Mouse (Mus musculus) right cerebral cortex, postnatal 36 days (tissue): Measurements from ENCODE around the gene Timm17a.

Source experiments
- DNase-seq, 2 experiments: peaks; one replicate each; pipeline ENCODE4 v3.0.0; 2022; ENCODE audit warnings: low spot score in 2 of 2, mixed read lengths in 1 of 2

The Timm17a gene

DNA sequence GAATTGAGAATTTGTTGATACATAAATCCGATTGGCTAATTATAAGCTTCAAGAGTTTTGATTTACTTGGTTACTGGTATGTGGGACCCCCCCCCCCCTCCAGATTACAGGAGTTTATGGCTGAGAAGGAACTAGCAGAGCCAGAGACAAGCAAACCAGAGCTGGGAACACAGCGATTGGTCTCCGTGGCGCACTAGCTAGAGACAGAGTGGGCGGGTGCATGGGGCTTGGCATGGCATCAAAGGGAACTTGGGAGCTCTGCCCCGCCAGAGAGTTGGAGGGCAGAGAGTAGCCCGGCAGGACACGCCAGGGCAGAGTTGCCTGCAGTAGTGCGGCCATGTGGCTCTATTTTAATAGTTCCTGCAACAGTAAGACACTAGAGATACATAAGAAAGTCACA, 32.9 kb downstream of the Timm17a start:
- DNase-seq: peak; percentile 33 to 34

- DNase-seq: no peak
These were observed 42.2 kb downstream of the Timm17a start for GRCm38 (mm10) chr1:135271371-135271770.

DNA sequence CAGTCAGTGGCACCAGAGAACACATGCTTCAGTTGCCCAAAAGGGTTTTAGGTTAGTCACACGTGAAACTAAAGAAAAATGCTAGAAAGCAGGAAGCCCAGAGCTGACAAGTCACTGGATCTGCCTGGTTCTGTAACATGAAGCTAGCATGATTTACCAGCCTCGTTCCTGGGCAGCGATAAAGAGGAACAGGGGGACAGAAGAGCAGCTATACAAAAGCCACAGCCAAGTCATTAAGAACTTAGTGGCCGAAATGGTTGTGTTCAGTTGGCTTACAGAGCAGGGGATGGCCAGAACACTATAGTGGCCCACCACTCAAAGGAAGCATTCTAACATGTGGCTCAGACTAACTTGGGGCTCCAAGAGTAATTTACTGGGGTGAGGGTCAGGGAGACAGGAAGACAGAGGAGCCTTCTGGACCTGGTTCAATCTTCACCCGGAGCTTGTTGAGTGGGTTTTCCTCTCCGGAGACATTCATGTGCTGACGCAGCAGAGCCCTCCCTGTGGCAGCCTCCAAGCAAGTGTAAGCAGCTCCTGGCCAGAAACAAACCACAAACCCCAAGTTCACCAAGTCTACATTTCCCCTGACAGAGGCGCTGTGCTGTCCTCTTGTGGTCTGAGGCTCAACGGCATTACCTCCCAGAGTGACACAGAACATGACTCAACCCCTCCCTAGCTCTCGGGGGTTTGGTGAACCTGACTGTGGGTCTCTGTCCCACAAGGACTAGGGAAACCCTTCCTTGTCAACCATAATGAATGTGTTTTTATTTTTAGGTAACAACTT, 45.7 kb downstream of the Timm17a start:
- no peak for DNase-seq

DNA sequence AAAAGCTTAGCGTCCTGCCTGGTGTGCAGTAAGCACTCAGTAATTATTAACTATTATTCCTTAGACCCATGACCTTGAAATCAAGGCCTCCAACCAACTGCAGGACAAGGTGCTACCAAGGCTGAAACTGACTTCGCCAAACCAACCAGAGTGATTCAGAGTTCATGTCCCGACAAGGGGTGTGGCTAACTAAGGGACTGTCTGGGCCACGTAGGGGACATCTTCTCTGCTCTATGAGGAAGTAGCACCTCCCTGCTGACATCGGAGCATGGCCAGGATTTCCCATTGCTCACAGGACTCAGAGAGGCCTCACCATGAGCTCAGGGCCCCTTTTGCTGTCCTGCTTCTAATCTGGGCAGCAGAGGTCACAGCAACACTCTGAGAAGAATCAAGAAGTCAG, 47.7 kb downstream of the Timm17a start:
- DNase-seq: no peak

DNA sequence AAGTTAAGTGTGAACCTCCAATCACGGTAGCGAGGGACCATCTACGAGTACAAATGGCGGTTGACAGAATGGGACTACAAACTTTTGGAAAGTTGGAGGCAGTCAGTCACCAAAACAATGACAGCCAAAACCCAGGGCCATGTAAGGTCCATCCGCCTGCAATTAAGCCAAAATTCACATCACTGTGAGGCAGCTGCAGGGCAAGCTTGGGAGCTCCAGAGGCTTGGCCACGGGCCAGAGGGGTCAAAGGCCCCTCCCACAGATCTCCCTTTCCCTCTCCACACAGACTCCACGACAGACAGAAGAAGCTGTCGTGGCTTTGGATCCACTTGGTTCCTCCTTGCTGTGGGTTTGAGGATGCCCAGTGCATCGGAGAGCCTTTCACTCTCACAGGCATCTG, 50.3 kb downstream of the Timm17a start:
- DNase-seq: no peak

DNA sequence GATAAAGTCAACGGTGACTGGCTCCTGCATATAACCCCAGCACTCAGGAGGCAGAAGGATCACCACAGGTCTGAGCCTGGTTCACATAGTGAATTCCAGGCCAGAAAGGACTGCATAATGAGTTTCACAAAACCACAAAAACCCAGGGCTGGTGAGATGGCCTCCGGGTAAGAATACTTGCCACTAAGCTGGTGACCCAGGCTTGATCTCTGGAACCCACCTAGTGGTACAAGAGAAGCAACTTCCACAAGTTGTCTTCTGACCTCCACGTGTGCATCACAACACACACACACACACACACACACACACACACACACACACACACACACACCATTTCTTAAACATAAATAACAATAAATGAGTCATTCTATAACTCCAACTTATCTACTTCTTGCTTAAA, 51.2 kb downstream of the Timm17a start:
- no peak for DNase-seq

DNA sequence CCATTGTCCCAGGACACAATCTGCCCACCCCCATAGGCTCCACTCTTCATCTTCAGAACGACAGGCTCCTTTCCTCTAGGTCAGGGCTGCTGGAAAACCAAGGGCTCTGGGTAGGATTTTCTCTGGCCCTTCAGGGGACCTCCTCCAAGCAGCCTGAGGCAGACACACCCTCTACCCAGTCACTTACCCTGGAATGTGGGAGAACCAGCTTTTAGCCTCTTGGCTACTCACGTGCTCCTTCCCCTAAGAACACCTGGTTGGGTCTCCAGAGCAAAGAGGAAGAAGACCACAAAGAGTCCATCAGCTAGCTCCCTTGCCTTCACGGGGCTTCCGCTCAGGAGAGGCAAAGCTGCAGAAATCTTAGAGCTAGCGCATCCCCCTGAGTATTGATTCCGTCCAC, 52.6 kb downstream of the Timm17a start:
- DNase-seq: no peak

DNA sequence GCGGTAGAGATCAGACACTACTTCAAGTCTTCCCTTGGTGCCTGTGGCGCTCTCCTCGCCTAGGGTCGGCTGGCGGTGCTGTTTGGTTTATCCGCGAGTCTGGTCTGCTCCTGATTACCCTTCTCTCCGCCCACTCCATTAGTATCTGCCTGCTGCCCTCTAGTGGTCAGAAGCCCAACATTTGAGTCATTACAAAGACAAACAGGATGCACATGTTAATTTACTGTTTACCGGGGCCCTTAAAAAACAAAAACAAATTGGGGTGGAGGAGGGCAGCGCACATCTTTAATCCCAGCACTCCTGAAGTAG, 54.5 kb downstream of the Timm17a start:
- peak in 1 of 2 experiments; percentile 28 for DNase-seq

GRCm38 (mm10) chr1:135258380-135259127, 55.0 kb downstream of the Timm17a start, which contains the start of gene Elf3:
TSS of gene Elf3 (minus strand) at chr1:135258568.
- no peak for DNase-seq

- no peak for DNase-seq
These were observed 57.3 kb downstream of the Timm17a start for GRCm38 (mm10) chr1:135256299-135256698.

DNA sequence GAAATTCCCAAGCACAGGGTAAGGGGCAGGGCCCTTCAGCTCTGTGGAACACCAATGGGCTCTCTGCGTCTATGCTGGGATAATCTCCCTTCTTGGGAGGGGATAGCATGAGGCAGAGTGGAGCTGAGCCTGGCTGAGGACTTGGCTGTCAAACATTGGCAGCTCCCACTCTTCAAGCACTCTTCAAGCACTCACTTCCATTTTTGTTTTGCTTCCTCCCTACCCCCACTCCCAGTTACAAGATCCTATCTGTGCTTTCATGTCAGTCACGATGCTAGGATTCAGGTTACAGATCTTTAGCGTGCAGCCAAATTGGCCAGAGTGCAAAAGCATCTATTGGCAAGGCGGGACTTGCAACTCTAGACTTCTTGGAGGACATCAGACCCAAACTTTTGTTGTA, 60.7 kb downstream of the Timm17a start:
- no peak for DNase-seq

DNA sequence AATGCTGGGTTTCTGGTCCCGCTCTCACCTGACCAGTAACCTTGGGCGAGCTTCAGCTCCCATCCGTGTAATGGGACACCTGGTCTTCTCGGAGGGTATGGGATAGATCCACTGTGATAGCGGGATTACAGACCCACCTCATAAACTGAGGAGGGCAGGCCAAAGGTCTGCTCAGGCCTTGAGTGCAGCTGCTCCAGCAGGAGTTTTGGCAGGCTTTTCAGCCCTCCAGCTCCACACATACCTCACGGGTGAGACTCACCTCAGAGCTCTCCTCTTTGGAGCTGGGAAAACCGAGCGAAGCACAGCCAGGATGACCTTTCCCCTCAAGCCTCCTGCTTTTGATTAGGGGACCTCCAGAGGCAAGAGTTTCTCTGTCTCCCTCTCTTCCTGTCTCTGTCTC, 62.2 kb downstream of the Timm17a start:
- no peak for DNase-seq

DNA sequence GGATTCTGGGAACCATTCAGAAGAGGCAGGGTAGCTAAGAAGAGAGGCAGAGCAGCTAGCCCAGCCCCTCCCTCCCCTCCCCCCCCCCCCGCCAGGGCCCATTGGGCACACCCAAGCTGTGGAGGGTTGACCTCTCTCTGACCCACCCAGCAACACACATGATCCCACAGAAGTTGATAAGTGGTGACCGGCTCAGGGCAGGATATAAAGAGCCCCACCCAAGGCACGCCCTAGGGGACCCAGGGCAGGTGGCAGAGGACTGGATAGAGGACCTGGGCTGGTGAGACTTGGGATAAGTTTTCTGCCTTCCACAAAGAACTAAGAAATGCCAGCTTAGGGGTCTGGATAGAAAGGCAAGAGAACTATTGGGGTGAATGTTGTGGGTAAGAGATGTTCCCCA, 62.9 kb downstream of the Timm17a start:
- no peak for DNase-seq

GRCm38 (mm10) chr1:135248434-135248850, 65.1 kb downstream of the Timm17a start:
- DNase-seq: peak; percentile 44 to 57
